Mouse (Mus musculus) G1E (cell line): ENCODE measurements around the gene Safb2. TPM values are rescaled to one million over a fixed set of nuclear protein-coding genes. Genes with fewer than 3 reads are reported as not detected.
A peak's percentile ranks its signal among the peaks of the same experiment; 100 is the strongest.

Experiments used
- ATAC-seq: 2 replicates; pipeline ENCODE4 v1.8.0; 2016; ENCODE audit warnings: mild to moderate bottlenecking; ENCODE audit not compliant: insufficient number of reproducible peaks, poor library complexity, low FRiP score, severe bottlenecking; ENCODE audit errors: extremely low read depth
- DNase-seq: peaks from one replicate; pipeline ENCODE4 v3.0.0; 2012; ENCODE audit warnings: low spot score
- H3K27me3 ChIP-seq: 2 replicates; pipeline ENCODE4 v1.6.1; 2012; ENCODE audit warnings: mild to moderate bottlenecking, low read length, inconsistent platforms; ENCODE audit not compliant: insufficient read depth
- H3K36me3 ChIP-seq: replicated peaks from 2 replicates; pipeline ENCODE3; 2012; ENCODE audit warnings: mild to moderate bottlenecking, inconsistent platforms
- H3K4me1 ChIP-seq: 2 replicates; pipeline ENCODE4 v1.6.1; 2012; ENCODE audit warnings: low read depth, low read length, inconsistent platforms, mixed read lengths; ENCODE audit not compliant: insufficient read depth
- H3K4me3 ChIP-seq: 2 replicates; pipeline ENCODE4 v1.5.1; 2012; ENCODE audit warnings: low read depth, mild to moderate bottlenecking, inconsistent platforms, low read length, moderate library complexity, mixed read lengths
- H3K9me3 ChIP-seq: replicated peaks from 2 replicates; pipeline ENCODE4 v1.6.1; 2012; ENCODE audit warnings: inconsistent platforms
- CTCF ChIP-seq: IDR thresholded peaks from 2 replicates; pipeline ENCODE4 v1.5.1; 2012; ENCODE audit warnings: low read depth, low read length, inconsistent platforms, mixed read lengths
- GATA1 ChIP-seq: IDR thresholded peaks from 2 replicates; pipeline ENCODE4 v1.6.1; 2012; ENCODE audit warnings: borderline replicate concordance, low read length, inconsistent platforms, mixed read lengths
- GATA2 ChIP-seq: IDR thresholded peaks from 2 replicates; pipeline ENCODE4 v1.6.1; 2012; ENCODE audit warnings: low read depth, low read length, inconsistent platforms, borderline replicate concordance
- POLR2AphosphoS5 ChIP-seq: IDR thresholded peaks from 2 replicates; pipeline ENCODE4 v1.6.1; 2012; ENCODE audit warnings: low read depth, low read length, inconsistent platforms; ENCODE audit not compliant: insufficient replicate concordance
- TAL1 ChIP-seq: conservative IDR thresholded peaks from 2 replicates; pipeline ENCODE4 v1.6.1; 2012; ENCODE audit warnings: low read depth, low read length, inconsistent platforms, mixed read lengths
- polyA plus RNA-seq: library from polyadenylated mRNA; stranded (reverse); fragments of >175 nt; gene quantifications from 2 replicates; pipeline ENCODE4 v1.2.3, GENCODE M21; 2012
- total RNA-seq, 2 experiments: library from RNA; stranded (forward) in 1 of 2; stranded (reverse) in 1 of 2; fragments of 200-1000 nt in 1 of 2; fragments of >200 nt in 1 of 2; fragmentation: Nextera tagmentation in 1 of 2; gene quantifications; 2 replicates each; pipeline ENCODE4 v1.2.3; 2014 to 2017

Gene Safb2
- total and polyA plus RNA-seq, 3 experiments: 78.2 to 209 (median 194) TPM

DNA sequence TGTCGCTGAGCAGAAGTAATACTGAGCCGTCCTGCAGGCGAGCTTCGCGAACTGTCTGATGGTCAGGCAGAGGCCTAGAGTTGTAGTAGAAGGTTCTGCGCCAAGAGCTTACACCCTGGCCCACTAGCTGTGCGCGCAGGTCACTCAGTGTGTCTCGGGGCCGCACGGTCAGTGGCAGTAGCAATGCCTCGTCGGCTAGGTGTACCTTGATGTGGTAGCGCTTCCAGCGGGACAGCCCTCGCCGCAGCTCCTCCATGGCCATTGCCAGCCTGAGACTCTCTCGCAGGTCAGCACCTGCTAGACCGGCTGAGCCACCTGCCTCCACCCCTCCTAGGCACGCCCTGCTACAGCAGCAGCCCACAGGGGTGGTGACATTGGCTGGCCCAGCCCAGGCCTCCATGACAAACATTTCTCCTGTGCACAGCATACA lies 30.2 kb downstream of the Safb2 start, which contains the start of gene Gm20219:
Gene Gm20219 (minus strand): TSS at position 266 of the 430 bp plus-strand sequence.
- TF ChIP-seq GATA1: no peak
- TF ChIP-seq POLR2AphosphoS5: no peak
- TF ChIP-seq GATA2: no peak
- TF ChIP-seq CTCF: no peak
- no peak for TF ChIP-seq TAL1
- H3K36me3 ChIP-seq: peaks cover 46% of the 10 kb centered on the region
- no peaks in the 10 kb centered on the region; the same call in 1 of the 2 replicates for H3K27me3 ChIP-seq
- no peak for ATAC-seq
- peaks cover 14% of the 10 kb centered on the region for H3K4me1 ChIP-seq
- H3K4me3 ChIP-seq: no peak within 1 kb of the TSS
- no peak for DNase-seq
- H3K9me3 ChIP-seq: no peaks in the 10 kb centered on the region

DNA sequence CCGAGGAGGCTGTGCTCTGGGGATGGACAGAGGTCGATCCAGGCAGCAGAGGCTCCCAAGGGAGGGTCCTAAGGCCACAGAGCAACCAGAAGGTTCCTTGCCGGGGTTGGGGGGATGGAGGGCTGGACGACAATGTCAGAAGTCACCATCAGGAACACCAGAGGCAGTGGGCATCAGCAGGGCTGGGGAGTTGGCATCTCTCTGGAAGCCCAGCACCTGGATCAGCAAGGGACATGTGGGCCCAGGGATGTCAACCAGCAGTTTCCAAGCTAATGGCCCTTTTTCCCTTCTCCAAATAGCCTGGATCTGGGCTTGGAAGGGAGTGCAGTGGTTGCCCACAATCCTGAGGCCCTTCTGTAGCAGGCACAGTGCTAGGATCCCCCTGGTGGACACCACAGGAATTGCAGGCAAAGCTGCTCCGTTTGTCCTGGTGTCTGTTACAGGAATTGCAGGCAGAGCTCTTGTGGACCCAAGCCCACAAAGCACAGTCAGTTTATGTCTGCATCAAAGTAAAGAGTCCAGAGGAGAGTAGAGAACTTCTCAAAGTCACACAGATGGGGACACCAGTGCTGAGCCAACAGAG lies 31.5 kb downstream of the Safb2 start:
- no peak overlapping the region for H3K4me3 ChIP-seq
- TF ChIP-seq GATA2 (no peak), CTCF (peak; percentile 100)
- peaks cover 14% of the 10 kb centered on the region for H3K4me1 ChIP-seq
- ATAC-seq: peak; percentile 45; the same call in 1 of the 2 replicates
- DNase-seq: peak; percentile 38
- H3K27me3 ChIP-seq: no peaks in the 10 kb centered on the region; the same call in 1 of the 2 replicates
- H3K36me3 ChIP-seq: peaks cover 35% of the 10 kb centered on the region
- no peaks in the 10 kb centered on the region for H3K9me3 ChIP-seq

DNA sequence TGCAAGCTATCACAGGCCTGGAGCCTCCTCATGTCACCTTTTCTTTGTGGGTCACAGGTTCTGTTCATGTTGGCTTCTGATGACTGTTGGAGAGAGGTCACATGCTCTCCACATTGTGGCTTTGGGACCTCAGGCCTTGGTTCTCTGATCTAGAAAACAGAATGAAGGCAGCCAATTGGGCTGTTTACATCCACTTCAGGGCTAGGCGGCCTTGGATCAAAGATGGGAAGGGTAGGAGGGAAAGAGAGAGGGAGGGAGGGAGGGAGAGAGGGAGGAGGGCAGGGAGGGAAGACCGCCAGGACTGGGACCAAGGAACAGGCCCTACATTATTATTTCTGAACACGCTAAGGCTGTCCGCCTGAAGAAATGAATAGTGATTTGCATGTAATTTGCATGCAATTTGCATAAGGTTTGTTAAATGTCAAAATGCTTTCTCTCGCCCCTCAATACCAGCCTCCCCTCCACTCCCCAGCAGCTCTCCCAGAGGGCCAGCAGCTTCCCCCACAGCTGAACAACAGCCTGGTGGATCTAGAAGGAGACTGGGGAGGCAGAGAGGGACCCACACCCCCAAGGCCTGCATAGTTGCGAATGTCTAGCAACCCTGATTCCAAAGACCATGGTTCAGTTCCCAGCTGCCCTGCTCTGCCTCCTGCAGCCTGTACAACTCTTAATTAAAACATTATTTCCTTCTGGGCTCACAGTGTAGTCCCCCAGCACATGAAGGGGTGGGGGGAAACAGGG lies 32.4 kb downstream of the Safb2 start:
- Histone ChIP-seq H3K4me1 (peaks cover 14% of the 10 kb centered on the region), H3K4me3 (no peak overlapping the region), H3K9me3 (no peaks in the 10 kb centered on the region), H3K36me3 (peaks cover 30% of the 10 kb centered on the region), H3K27me3 (no peaks in the 10 kb centered on the region; the same call in 1 of the 2 replicates)
- ATAC-seq (no peak), DNase-seq (no peak)
- TF ChIP-seq GATA2 (no peak), POLR2AphosphoS5 (no peak), CTCF (no peak), TAL1 (no peak)

DNA sequence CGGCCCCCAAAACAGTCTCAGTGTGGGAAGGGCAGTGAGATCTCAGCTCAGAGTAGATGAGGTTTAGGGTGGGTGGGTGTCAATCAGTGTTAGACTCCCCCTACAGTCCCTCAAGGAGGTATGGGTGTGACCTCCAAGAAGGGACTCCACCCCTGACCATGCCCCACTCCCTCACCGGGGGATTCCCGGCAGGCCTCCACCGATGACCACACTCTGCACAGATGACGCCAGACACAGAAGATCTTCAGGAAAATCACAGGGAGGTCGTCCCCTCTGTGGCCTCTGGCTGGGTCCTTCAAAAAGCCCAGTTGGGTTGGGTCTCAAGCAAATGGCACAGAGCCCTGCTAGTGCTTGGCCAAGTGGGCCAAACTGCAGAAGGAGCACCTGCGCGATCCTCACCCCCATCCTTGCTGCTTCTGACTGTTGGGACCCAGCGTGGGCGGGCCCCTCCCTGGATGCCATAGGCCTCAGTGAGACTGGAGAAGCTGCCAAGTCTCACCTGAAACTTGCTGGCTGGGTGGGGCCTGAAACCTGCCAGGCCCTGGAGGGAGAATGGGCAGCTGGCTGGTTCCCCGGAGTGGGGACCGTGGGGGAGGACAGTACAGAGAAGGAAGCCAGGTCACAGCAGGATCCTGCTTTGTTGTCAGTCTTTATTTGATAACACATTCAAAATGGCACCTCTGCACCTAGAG lies 33.5 kb downstream of the Safb2 start:
- H3K4me1 ChIP-seq: peaks cover 22% of the 10 kb centered on the region
- no peak overlapping the region for H3K4me3 ChIP-seq
- peaks cover 22% of the 10 kb centered on the region for H3K36me3 ChIP-seq
- DNase-seq (no peak), ATAC-seq (no peak)
- no peaks in the 10 kb centered on the region for H3K9me3 ChIP-seq
- no peaks in the 10 kb centered on the region; the same call in 1 of the 2 replicates for H3K27me3 ChIP-seq
- TF ChIP-seq POLR2AphosphoS5 (no peak), GATA2 (no peak), CTCF (no peak), GATA1 (no peak), TAL1 (no peak)

DNA sequence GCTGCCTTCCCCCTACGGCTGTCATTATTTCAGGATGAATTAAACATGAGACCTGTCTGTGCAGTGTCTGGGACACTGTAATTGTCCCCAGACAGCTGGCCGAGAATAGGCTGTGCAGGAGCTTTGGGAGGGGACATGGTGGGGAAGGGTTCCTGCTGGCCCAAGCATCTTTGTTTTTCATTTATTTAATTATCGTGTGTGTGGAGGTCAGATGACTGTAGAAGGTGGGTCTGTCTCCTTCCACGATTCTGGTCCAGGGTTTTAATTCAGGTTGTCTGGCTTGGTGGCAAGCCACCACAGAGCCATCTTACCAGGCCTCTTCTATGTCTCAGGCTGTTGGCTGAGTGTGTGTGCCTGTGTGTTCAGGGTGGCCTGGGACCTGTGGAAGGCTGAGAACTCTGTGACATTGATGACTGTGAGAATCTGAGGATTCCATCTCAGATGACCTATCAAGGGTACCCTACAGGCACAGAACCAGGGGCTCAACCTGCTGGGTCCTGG lies 35.7 kb downstream of the Safb2 start:
- peaks cover 13% of the 10 kb centered on the region for H3K36me3 ChIP-seq
- no peak for DNase-seq
- TF ChIP-seq CTCF (no peak), POLR2AphosphoS5 (no peak), GATA2 (no peak), GATA1 (no peak), TAL1 (no peak)
- H3K27me3 ChIP-seq: no peaks in the 10 kb centered on the region
- H3K9me3 ChIP-seq: no peaks in the 10 kb centered on the region
- no peak for ATAC-seq
- no peak overlapping the region for H3K4me3 ChIP-seq
- H3K4me1 ChIP-seq: peaks cover 24% of the 10 kb centered on the region
